Mouse (Mus musculus) urinary bladder, postnatal 36 days (tissue): Measurements from ENCODE around the gene Nectin1.
A peak's percentile ranks its signal among the peaks of the same experiment; 100 is the strongest.

Experiments
- DNase-seq, 2 experiments: peaks; one replicate each; pipeline ENCODE4 v3.0.0; 2022; ENCODE audit warnings: low spot score in 2 of 2, mixed read lengths in 1 of 2

Gene Nectin1

GRCm38 (mm10) chr9:43743647-43744137 is at the start of gene Nectin1:
Gene Nectin1 (plus strand): TSS chr9:43743984.
- peak; percentile 89 to 91 for DNase-seq

GRCm38 (mm10) chr9:43698080-43698712 is 45.6 kb upstream of the Nectin1 start:
- peak in 1 of 2 experiments; percentile 43 for DNase-seq

GRCm38 (mm10) chr9:43698841-43699240 is 44.9 kb upstream of the Nectin1 start:
- DNase-seq, result no peak

- DNase-seq, result no peak
Measured at GRCm38 (mm10) chr9:43699417-43700225, 44.2 kb upstream of the Nectin1 start.

GRCm38 (mm10) chr9:43700226-43700579 is 43.6 kb upstream of the Nectin1 start:
- DNase-seq, result no peak

GRCm38 (mm10) chr9:43701748-43702147 is 42.0 kb upstream of the Nectin1 start:
- no peak for DNase-seq

- no peak for DNase-seq
Measured at GRCm38 (mm10) chr9:43707571-43707970, 36.2 kb upstream of the Nectin1 start.

- no peak for DNase-seq
Measured at GRCm38 (mm10) chr9:43708715-43709114, 35.1 kb upstream of the Nectin1 start.

GRCm38 (mm10) chr9:43713432-43713831 is 30.4 kb upstream of the Nectin1 start:
- DNase-seq, result no peak

GRCm38 (mm10) chr9:43719407-43719839 is 24.4 kb upstream of the Nectin1 start:
- peak; percentile 23 to 42 for DNase-seq

- DNase-seq, result peak; percentile 46 to 64
Measured at GRCm38 (mm10) chr9:43720046-43720445, 23.7 kb upstream of the Nectin1 start.

- DNase-seq, result no peak
Measured at GRCm38 (mm10) chr9:43724093-43724492, 19.7 kb upstream of the Nectin1 start.

- DNase-seq, result no peak
Measured at GRCm38 (mm10) chr9:43729450-43730266, 14.1 kb upstream of the Nectin1 start.

GRCm38 (mm10) chr9:43730284-43731027 is 13.3 kb upstream of the Nectin1 start:
- DNase-seq, result peak in 1 of 2 experiments; percentile 58

- DNase-seq, result no peak
Measured at GRCm38 (mm10) chr9:43731880-43732279, 11.9 kb upstream of the Nectin1 start.

GRCm38 (mm10) chr9:43732671-43733070 is 11.1 kb upstream of the Nectin1 start:
- DNase-seq, result no peak

GRCm38 (mm10) chr9:43734952-43735351 is 8.8 kb upstream of the Nectin1 start:
- DNase-seq, result no peak

GRCm38 (mm10) chr9:43736046-43736730 is 7.6 kb upstream of the Nectin1 start:
- no peak for DNase-seq

GRCm38 (mm10) chr9:43737331-43737730 is 6.5 kb upstream of the Nectin1 start:
- no peak for DNase-seq

- peak in 1 of 2 experiments; percentile 45 for DNase-seq
Measured at GRCm38 (mm10) chr9:43737871-43738292, 5.9 kb upstream of the Nectin1 start.
